Mouse (Mus musculus) hematopoietic stem cell, adult 5-6 weeks (primary cell): ENCODE results near the gene Trmt112. TPM values are rescaled to one million over a fixed set of nuclear protein-coding genes. Genes with fewer than 3 reads are reported as not detected.
"Not testable (repeated sequence)": the region's sequence is repeated elsewhere in the genome, so short reads cannot be mapped to it uniquely, and the experiment has no call there.

Source experiments
- ATAC-seq, 2 experiments: fragments of 125-278 bp in 1 of 2; replicated peaks in 1 of 2; 2 replicates each; pipeline ENCODE4 v1.8.0; 2016 to 2017; ENCODE audit warnings: inconsistent platforms in 2 of 2, mild to moderate bottlenecking in 2 of 2, moderate number of reproducible peaks in 2 of 2, low read depth in 1 of 2, moderate TSS enrichment in 1 of 2; ENCODE audit not compliant: low FRiP score in 2 of 2, poor library complexity in 2 of 2, severe bottlenecking in 2 of 2, insufficient read depth in 1 of 2, low TSS enrichment in 1 of 2
- total RNA-seq: library from RNA; stranded (forward); fragments of 172-1452, 232-1000 nt; gene quantifications from 2 replicates; pipeline ENCODE4 v1.2.3, GENCODE M21; 2017

The Trmt112 gene
- 249 and 328 TPM in 2 replicates for total RNA-seq

DNA sequence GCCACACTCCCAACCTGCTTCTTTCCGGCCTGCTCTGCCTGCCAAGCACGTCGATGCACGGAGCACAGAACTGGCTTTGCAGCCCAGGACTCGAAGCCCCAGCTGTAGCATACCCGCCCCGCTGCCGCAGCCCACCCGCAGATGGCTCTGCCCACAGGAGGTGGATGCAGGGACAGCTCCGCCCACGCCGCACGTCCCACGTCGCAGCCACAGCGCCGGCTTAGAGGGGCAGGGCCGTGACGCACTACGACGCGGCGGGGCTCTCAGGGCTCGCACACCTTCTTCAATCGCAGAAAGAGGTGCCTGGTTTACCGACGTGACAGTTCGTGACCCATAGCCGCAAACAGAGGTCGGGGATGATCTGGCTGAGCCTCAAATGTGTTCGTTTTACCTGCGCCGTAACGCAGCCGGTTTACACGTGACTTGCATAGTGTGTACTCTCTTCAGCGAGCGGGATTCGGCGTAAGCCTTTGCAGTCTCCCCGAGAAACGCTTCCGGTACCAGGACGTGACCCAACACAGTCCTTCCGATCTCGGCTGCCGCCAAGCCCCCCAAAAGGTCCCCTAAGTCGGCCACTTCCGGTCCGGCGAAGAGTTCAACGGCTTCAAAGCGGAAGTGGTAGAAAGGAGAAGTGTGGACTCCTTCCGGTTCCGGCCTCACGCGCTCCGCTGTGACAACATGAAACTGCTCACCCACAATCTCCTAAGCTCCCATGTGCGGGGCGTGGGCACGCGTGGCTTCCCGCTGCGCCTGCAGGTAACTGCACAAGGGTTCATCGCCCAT lies at the start of gene Trmt112, which contains the start of gene Prdx5:
Gene Trmt112 (plus strand): TSS at position 192 of the 783 bp plus-strand sequence.
Gene Prdx5 (minus strand): TSS at position 600 of the 783 bp plus-strand sequence.
- peak; percentile 84 to 86 for ATAC-seq

DNA sequence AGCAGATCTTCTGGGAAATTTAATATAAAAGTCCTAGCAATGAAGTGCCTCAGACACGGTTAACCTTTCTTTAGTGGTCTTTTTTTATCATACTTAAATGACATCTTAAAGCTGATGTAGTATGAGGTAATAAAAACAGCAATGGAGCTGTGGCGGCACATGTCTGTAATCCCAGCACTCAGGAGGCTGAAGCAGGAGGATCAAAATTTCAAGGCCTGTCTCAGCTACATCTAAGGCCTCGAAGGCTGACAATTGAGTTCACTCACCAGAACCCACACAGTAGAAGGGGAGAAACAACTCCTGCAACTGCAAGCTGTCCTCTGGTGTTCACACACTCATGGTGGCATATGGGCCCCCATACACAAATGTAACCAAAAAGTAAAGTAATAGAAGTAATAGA lies 49.5 kb upstream of the Trmt112 start:
- no peak for ATAC-seq

DNA sequence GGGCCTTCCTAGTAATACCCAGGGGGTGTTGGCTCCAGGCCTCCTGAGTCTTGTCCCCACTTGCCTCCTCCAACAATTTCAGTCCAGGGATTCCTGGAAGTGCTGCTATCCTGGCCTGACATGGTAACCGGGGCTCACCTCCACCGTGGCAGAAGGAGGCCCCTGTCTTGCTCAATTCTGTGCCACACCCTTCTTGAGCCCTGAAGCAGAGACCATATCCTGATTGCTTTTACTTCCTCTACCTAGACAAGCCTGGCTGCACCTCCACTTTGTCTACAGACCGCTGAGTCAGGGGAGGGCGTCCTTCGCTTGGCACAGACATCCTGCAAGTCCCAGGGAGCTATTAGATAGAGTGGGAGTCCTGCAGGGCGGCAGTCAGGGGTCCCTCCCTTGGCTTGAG lies 48.8 kb upstream of the Trmt112 start:
- ATAC-seq, result peak in 1 of 2 experiments; percentile 34; a peak in 1 of 4 replicates

DNA sequence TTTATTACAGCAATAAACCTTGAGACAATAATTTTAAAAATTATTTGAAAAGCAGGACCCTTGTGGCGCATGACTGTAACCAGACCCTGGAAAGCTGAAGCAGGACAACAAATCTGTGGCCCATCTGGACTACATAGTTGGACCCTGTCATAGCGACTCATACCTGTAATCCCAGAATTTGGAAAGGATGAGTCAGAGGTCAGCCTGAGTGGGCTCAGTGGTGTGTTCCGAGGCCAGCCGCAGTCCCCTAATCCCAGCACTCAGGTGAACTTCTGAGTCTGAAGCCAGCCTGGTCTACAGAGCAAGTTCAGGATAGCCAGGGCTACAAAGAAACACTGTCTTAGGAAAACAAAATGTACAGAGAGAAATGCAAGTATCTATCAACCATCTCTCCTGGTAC lies 48.0 kb upstream of the Trmt112 start:
- ATAC-seq, result no peak

DNA sequence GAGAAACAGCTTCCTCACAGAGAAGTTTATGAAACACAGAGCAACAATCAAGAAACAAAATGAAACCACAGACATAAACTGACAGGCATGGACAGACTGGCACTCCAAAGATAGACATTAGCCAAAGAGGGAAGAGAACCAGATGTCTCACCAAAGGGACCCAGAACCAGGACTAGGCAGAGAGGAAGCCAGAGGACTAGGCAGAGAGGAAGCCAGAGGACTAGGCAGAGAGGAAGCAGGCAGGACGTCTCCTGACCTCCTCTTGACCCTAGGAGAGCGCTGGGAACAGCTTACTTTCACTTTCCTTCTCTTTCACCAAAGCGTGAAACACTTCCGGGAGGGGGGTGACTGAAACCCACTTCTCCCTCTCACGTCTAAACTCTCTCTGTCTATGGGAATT lies 40.1 kb upstream of the Trmt112 start:
- ATAC-seq, result peak; percentile 87 to 92

DNA sequence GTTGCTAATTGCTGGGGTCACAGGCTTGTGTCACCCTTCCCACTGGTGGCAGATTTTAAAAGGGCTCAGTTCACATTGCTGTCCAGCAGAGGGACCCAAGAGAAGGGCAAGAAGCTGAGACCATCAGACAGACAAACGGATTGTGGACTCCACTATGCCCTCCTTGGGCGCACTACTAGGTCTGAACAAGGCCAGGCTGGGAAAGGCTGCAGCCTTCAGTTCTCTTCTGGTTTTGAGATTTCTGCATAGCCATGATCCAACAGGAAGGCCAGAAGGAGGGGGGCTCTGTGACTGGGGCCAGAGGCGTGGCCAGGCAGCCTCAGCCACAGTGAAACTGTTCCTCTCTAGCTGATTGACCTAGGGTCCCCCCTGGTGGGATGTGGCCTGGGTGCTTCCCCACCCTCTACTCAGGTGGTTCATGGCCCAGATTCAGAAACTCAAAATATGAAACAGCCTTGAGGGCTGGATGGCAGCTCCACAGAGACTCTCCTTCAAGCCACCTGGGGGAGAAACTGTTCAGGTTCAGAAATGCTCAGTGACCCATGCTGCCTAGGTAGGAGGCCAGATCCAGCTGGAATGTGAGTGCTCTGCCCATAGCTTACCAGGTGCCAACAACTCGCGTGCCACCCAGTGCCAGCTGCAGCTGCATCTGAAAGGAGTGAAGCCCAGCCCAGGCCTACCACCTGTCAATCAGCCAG lies 37.8 kb upstream of the Trmt112 start:
- ATAC-seq, result peak; percentile 63 to 82

DNA sequence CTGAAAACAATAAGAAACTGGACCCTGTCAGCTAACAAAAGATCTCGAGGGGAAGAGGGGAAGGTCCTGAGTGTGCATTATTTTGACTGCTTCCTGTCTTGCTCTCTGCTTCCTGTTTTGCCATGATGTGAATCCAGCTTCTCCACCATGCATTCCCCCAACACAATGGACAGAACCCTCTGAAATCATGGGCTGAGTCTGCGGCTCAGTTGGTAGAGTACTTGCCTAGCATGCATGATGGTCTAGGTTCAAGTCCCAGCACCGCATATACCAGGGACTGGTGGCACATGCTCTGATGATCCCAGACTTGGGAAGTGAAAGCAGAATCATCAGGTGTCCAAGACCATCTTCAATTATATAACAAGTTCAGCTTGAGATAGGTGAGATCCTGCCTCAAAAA lies 36.8 kb upstream of the Trmt112 start:
- ATAC-seq, result no peak

DNA sequence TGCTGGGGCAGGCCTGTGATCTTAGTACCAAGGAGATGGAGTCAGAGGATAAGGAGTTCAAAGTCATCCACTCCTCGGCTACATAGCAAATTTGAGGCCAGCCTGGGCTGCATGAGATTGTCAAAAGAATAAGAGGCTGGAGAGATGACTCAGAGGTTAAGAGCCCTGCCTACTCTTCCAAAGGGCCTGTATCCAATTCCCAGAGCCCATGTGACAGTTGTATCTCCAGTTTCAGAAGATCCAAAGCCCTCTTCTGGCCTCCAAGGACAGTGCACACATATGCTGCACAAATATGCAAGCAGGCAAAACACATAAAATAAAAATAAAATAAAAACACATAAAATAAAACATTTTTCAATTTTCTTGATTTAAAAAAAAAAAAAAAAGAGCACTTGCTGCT lies 35.2 kb upstream of the Trmt112 start:
- ATAC-seq, result no peak

DNA sequence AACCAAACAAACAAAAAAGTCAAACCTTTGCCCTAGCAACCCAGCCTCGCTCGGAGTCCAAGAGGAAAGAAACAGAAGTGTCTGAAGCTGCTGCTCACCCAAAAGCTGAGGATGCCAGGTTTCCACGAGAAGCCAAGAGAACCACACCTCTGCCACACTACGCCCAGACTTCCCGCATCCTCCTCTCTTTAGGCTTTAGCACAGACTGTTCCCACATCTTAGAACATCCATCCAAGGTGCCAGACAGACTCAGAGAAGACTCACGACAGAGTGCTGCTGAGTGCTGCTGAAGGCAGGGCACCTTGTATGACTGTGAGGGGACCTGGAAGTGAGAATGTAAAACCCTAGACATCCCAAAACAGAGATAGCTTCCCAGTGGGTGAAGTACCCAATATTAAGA lies 33.7 kb upstream of the Trmt112 start:
- no peak for ATAC-seq

DNA sequence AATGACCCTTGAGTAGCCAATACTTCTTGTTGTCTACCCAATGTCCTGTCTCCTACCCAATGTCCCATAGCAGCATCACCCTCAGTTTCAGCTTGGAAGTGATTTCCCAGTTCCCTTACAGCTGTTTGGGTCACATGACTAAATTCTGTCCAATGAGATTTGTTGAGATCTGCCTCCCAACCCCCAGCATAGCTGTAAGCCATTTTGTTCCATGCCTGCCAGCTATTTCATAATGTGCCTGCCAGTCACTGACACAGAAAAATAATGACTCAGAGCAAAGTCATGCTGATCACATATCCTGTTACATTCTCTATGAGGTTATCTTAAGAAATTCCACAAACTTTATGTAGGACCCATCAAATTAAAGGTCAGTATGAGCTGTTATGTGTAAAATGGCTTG lies 32.7 kb upstream of the Trmt112 start:
- ATAC-seq, result no peak

DNA sequence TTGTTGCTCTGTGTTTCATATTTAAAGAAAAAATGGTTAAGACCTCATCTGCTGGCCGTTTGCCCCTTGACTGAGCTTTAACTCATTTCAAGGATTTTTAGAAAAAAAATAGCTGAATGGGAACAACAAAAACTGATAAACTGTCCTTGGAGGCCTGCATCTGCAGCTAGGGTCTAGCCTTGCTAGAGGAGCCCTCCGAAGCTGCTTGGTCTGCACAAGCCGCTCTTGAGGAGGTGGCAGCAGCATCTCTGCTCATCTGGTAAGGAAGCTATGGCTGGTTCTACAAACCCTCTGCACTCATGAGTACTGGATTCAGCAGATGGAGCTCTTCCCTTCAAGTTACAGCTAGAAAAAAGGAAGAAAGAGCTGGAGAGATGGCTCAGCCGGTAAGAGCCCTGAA lies 31.5 kb upstream of the Trmt112 start:
- ATAC-seq, result no peak

DNA sequence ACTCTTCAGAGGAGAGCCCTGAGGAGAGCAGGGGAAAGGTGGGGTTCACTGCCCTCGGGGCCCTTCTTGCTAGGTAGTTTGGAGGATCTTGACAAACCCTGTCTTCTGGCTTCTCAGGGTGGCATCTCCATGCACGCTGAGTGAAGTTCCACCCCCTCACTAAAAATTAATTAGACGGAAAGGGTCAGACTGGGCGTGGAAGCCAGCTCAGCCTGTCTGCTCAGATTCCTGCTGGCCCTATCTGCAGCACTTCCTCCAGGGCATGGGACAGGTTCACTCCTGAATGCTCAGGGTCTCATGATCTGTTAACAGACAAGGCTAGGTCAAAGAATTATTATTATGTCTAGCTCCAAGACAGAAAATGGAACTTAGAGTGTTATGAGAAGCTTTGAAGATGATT lies 17.0 kb upstream of the Trmt112 start:
- no peak for ATAC-seq

DNA sequence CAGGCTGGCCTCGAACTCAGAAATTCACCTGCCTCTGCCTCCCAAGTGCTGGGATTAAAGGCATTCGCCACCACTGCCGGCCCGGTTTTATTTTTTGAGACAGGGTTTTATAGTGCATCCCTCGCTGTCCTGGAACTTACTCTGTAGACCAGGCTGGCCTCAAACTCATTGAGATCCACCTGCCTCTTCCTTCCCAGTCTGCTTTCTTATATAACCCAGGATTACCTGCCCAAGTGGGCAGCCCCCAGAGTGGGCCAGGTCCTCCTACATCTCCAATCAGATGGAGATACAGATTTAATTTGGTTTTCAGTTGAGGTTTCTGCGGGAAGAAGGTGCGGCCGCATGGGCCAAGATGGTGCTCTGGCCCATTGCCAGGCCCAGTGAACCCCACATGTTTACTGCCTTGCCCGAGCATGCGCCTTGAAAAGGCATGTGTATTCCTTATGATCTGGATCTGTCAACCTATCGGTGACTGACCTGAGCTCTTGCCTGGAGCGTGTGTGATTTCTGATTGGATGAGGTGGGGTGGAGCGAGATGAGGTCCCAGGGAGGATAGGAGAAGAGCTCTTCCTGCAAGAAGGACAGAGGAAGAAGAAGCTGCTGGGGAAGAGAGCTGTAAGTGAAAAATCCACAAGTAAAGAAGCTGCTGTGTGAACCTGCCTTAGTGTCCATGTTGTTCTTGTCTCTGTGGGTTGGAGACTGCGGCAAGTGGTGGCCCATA lies 15.6 kb upstream of the Trmt112 start:
- no peak for ATAC-seq

DNA sequence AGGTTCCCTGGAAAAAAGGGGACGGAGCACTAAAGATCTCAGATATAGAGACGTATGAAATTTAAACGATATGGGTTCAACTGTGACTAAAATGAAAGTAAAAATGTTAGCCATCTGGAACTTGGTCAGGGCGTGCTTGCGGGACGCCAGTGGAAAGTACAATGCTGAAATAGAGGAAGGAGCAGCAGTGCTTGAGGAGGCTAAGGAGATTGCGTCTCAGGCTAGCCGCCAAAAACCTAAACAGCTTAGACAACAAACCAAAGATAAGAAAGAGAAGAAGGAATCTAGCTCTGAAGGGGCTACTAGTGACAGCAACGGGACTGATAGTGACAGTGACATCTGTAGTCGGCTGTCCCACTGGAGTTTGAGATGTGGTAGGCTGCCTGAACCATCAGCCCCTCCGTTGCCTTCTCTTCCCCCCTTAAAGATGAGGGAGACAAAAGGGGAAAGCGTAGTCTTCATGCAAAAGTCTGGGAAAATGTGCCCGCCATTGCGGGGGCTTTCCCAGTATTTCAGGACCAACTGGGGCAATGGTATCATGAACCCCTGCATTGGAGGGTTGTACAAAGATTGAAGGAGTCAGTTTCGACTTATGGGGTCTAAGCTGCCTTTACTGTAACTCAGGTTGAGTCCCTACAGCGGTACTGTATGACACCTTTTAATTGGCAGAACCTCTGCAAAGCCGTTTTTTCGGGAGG lies 13.7 kb upstream of the Trmt112 start:
- not testable (repeated sequence) for ATAC-seq

DNA sequence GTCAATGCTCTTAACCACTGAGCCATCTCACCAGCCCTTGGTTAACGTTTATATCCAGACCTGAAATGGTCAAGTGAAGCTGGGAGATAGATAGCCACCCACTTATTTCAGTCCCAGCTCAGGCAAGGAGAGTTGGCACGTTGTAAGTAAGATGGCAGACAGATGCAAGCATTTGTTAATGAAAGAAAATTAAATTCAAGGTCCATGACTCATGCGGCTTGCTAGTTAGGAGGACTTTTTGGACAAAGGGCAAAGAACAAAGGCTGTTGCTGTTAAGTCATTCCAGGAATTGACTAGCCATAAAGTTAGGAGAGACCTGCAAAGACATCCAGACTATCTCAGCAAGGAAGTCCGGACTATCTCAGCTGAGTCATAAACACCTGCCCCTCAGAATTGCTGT lies 9.9 kb upstream of the Trmt112 start:
- ATAC-seq, result no peak

DNA sequence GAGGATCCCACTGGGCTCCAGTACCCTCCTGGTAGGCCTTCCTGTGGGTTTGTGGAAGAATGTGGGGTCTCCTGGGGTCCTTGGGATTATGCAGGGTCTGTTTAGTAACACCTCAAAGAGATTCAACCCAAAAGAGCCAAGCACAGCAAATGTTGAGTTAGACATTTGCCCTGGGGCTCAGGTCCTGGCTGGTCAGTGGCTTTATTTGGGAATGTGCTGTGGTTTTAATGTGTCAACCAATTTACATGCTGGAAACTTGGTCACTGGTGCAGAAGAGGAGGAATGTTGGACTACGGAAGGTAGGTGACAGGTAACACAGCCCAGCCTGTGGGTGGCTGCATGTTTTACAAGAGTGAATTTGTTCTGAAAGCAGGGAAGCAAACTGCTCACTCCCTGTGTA lies 6.5 kb upstream of the Trmt112 start:
- no peak for ATAC-seq

DNA sequence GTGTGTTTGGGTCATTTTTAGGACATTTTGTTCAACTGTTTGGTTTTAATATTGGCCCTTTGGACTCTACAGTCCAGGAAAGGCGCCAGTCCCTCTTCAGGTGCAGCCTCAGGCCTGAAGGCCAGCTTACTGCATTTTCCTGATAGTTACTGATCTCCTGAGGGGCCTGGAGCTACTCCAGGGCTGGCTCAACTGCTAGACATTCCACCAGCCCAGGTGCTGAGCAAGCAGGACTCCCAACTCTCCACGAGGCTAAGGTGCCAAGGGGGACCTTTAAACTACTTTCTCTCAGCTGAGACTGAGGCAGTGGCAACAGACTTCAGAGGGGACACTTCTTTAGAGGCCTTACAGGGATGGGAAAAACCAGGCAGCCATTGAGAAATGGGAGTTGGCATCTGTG lies 4.7 kb upstream of the Trmt112 start:
- no peak for ATAC-seq
